Mouse (Mus musculus): ENCODE measurements around the gene Podxl2.
A peak's percentile ranks its signal among the peaks of the same experiment; 100 is the strongest.

Podxl2 gene

DNA sequence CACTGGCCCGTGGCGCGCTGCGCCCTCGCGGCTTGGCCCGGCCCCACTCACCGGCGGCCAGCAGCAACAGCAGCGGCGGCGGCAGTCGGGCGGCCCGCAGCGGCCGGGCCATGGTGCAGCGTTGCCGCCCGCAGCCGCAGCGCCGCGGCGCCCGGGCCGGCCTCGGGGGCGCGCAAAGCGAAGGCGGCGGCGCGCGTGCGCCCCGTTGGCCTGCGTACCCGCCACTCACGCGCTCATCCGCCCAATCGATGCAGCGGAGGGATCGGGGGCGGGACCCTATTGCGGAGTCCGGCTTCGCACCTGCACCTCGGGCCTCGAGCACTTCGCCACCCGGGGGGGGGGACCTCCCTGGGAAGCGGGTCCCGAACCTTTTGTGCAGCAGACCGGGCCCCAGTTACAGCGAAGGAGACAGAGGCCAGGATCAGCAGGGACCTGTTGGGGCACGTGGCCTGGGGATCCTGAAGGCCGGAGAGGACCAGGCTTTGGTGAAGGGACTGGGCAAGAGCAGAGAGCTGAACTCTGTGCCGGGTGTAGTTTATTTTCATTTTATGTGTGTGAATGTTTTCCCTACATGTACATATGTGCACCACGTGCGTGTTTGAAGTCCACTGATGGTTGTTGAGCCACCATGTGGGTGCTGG lies at the start of gene Podxl2:
Gene Podxl2 (minus strand): TSS at position 177 of the 641 bp plus-strand sequence.
- peak; percentile 43 for DNase-seq (ENCODE audit: low read depth, low spot score)

- DNase-seq (ENCODE audit: low read depth, low spot score), result no peak
Measured at GRCm38 (mm10) chr6:88918802-88919201, 44.0 kb upstream of the Podxl2 start.

- DNase-seq (ENCODE audit: low read depth, low spot score), result no peak
Measured at GRCm38 (mm10) chr6:88916153-88916552, 41.3 kb upstream of the Podxl2 start.

- DNase-seq (ENCODE audit: low read depth, low spot score), result no peak
Measured at GRCm38 (mm10) chr6:88915510-88915909, 40.7 kb upstream of the Podxl2 start.

- no peak for DNase-seq (ENCODE audit: low read depth, low spot score)
Measured at GRCm38 (mm10) chr6:88914799-88915198, 40.0 kb upstream of the Podxl2 start.

DNA sequence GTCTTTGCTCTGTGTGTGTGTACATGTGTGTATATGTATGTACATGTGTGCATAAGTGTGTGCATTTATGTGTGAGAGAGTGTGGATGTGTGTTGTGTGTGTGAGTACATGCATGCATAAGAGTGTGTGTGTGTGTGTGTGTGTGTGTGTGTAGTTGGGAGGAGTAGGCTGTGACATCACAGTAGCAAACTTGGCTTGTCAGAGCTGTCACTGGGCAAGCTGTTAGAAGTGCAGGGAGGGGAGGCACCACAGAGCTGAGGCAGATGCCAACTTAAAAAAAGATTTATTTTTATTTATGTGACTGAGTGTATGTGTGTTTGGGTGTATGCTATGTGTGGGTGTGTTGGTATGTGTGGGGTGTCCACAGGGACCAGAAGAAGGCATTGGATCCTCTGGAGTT lies 38.6 kb upstream of the Podxl2 start:
- no peak for DNase-seq (ENCODE audit: low read depth, low spot score)

DNA sequence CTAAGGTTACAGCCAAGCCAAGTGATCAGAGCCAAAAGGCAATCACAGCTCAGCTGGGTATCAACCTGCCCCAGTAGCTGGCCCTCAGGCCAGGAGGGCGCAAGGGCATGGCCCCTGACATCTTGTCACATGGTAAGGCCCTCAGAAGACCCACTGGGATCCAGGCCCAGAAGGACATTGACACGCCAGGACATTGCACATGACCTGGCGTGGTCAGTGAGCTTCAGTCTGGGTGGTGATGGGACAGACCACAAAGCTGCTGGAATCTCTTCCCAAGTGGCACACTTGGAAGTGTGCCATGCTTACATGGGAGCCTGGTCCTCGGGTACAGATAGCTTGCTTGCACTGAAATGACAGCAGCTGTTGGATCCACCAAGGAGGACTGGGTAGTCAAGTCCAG lies 38.2 kb upstream of the Podxl2 start:
- no peak for DNase-seq (ENCODE audit: low read depth, low spot score)

GRCm38 (mm10) chr6:88909151-88909550 lies 34.3 kb upstream of the Podxl2 start:
- DNase-seq (ENCODE audit: low read depth, low spot score), result no peak

GRCm38 (mm10) chr6:88906369-88907108 lies 31.7 kb upstream of the Podxl2 start:
- DNase-seq (ENCODE audit: low read depth, low spot score), result no peak

- DNase-seq (ENCODE audit: low read depth, low spot score), result no peak
Measured at GRCm38 (mm10) chr6:88905042-88905441, 30.2 kb upstream of the Podxl2 start.

- DNase-seq (ENCODE audit: low read depth, low spot score), result no peak
Measured at GRCm38 (mm10) chr6:88904456-88904974, 29.7 kb upstream of the Podxl2 start.

- DNase-seq (ENCODE audit: low read depth, low spot score), result no peak
Measured at GRCm38 (mm10) chr6:88903708-88904107, 28.9 kb upstream of the Podxl2 start.

- DNase-seq (ENCODE audit: low read depth, low spot score), result peak; percentile 91
Measured at GRCm38 (mm10) chr6:88901947-88902820, 27.3 kb upstream of the Podxl2 start, which contains the start of gene Tpra1. Gene Tpra1, plus strand, starts transcription at chr6:88902251.

- no peak for DNase-seq (ENCODE audit: low read depth, low spot score)
Measured at GRCm38 (mm10) chr6:88901471-88901870, 26.6 kb upstream of the Podxl2 start.

DNA sequence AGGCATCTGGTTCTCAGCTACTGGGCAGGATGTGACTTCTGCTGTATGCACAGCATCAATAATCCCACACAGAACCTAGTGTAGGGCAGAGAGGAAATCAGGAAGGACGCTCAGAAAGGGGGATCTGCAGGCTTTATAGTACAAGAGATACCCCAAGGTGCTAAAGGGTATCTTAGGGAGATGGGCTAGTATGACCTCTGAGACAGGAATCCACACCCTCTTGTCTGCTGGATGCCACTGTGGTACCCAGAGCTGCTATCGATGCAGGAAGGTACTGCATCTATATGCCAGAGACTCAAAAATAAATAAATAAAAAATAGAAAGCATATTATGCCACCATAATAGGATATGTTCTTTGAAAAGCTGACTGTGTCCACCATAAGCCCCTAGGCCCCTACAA lies 24.8 kb upstream of the Podxl2 start:
- DNase-seq (ENCODE audit: low read depth, low spot score), result no peak

GRCm38 (mm10) chr6:88899086-88899485 lies 24.2 kb upstream of the Podxl2 start:
- DNase-seq (ENCODE audit: low read depth, low spot score), result no peak

GRCm38 (mm10) chr6:88898534-88899048 lies 23.7 kb upstream of the Podxl2 start, which contains the start of gene Mcm2:
Gene Mcm2, minus strand, starts transcription at chr6:88898780.
- DNase-seq (ENCODE audit: low read depth, low spot score), result peak; percentile 88

DNA sequence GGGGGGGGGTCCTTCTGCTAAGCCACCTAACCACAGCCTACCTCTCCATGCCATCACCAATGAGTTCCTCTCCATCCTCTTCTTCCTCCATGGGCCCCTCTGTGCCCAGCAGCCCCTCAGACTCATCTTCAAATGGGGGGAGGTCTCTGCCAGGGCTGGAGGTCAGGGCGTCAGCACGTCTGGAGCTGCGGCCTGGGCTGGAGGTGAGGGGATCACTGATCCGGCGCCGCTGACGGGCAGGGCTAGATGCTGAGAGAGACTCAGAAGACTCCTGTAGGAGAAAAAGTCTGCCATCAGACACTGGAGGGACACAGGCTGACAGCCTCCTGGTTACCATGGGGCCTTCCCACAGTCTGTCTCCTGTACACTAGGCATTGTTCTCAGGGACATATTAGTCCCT lies 22.4 kb upstream of the Podxl2 start:
- no peak for DNase-seq (ENCODE audit: low read depth, low spot score)

GRCm38 (mm10) chr6:88895943-88896342 lies 21.1 kb upstream of the Podxl2 start:
- peak; percentile 65 for DNase-seq (ENCODE audit: low read depth, low spot score)

- DNase-seq (ENCODE audit: low read depth, low spot score), result peak; percentile 60
Measured at GRCm38 (mm10) chr6:88893559-88893958, 18.7 kb upstream of the Podxl2 start.

- DNase-seq (ENCODE audit: low read depth, low spot score), result no peak
Measured at GRCm38 (mm10) chr6:88890832-88891231, 16.0 kb upstream of the Podxl2 start.

Data from WW6 (cell line).